Mouse (Mus musculus) gastrocnemius, postnatal 14 days (tissue): Measurements from ENCODE around the gene Cda. TPM values are rescaled to one million over a fixed set of nuclear protein-coding genes. Genes with fewer than 3 reads are reported as not detected.

Source experiments
- DNase-seq: peaks from one replicate; pipeline ENCODE4 v3.0.0; 2021; ENCODE audit warnings: mixed read lengths
- intact Hi-C: fragments of 180-260 bp; cut with DNase I; formaldehyde crosslinking; loops from one replicate; pipeline ENCODE4 v1.15.1; 2025; ENCODE audit warnings: low total_unique reads
- long read RNA-seq, 2 experiments: library from polyadenylated mRNA; stranded (forward); transcript quantifications; one replicate each; pipeline ENCODE4 v2.0.0; 2021
- total RNA-seq, 2 experiments: library from RNA; stranded (reverse); gene quantifications; 2 replicates each; pipeline ENCODE4 v1.2.3; 2021

The Cda gene
- total RNA-seq: 1 to 10 TPM in 1 of 2 experiments, under 1 TPM in 1; 0.55 to 1.9 TPM
- long read RNA-seq, experiment 1, partial matches to known transcripts: 0 of 1 reads
- long read RNA-seq, experiment 1, other reads (novel, unspliced or antisense): 0 of 1 reads
- long read RNA-seq, experiment 2, partial matches to known transcripts: 0 of 1 reads
- long read RNA-seq, experiment 2, other reads (novel, unspliced or antisense): 0 of 1 reads

GRCm38 (mm10) chr4:138367641-138368497, at the start of gene Cda:
Cda (minus strand) TSS chr4:138367992.
- peak; percentile 83 for DNase-seq
- intact Hi-C loops: no loop called here

GRCm38 (mm10) chr4:138416414-138416813, 48.6 kb upstream of the Cda start:
- intact Hi-C loops: no loop called here
- no peak for DNase-seq

- intact Hi-C loops: no loop called here
These were observed 48.2 kb upstream of the Cda start for GRCm38 (mm10) chr4:138415991-138416390.

GRCm38 (mm10) chr4:138414725-138415124, 46.9 kb upstream of the Cda start:
- intact Hi-C loops: no loop called here
- no peak for DNase-seq

More at GRCm38 (mm10) chr4:138415991-138416390, 48.2 kb upstream of the Cda start:
- no peak for DNase-seq

- intact Hi-C loops: no loop called here
- DNase-seq: no peak
These were observed 43.8 kb upstream of the Cda start for GRCm38 (mm10) chr4:138411504-138412121.

- no peak for DNase-seq
These were observed 43.2 kb upstream of the Cda start for GRCm38 (mm10) chr4:138411011-138411410.

GRCm38 (mm10) chr4:138407479-138408194, 39.8 kb upstream of the Cda start:
- intact Hi-C loops: no loop called here
- no peak for DNase-seq

More at GRCm38 (mm10) chr4:138411011-138411410, 43.2 kb upstream of the Cda start:
- intact Hi-C loops: no loop called here

- intact Hi-C loops: no loop called here
- DNase-seq: peak; percentile 25
These were observed 37.0 kb upstream of the Cda start for GRCm38 (mm10) chr4:138404806-138405205.

GRCm38 (mm10) chr4:138396711-138397110, 28.9 kb upstream of the Cda start:
- intact Hi-C loops: no loop called here
- no peak for DNase-seq

- DNase-seq: peak; percentile 41
- intact Hi-C loops: no loop called here
These were observed 28.3 kb upstream of the Cda start, which contains the start of gene Fam43b for GRCm38 (mm10) chr4:138395971-138396645. Fam43b (minus strand) TSS chr4:138396528.

GRCm38 (mm10) chr4:138395087-138395970, 27.5 kb upstream of the Cda start:
- DNase-seq: no peak
- intact Hi-C loops: no loop called here

GRCm38 (mm10) chr4:138393703-138394102, 25.9 kb upstream of the Cda start:
- intact Hi-C loops: no loop called here

GRCm38 (mm10) chr4:138383789-138384188, 16.0 kb upstream of the Cda start:
- DNase-seq: no peak
- intact Hi-C loops: no loop called here

More at GRCm38 (mm10) chr4:138393703-138394102, 25.9 kb upstream of the Cda start:
- DNase-seq: no peak

GRCm38 (mm10) chr4:138382462-138382861, 14.7 kb upstream of the Cda start:
- no peak for DNase-seq
- intact Hi-C loops: no loop called here

- intact Hi-C loops: no loop called here
- DNase-seq: no peak
These were observed 12.4 kb upstream of the Cda start for GRCm38 (mm10) chr4:138380132-138380689.

GRCm38 (mm10) chr4:138379091-138379840, 11.5 kb upstream of the Cda start:
- peak; percentile 78 for DNase-seq

GRCm38 (mm10) chr4:138377526-138377925, 9.7 kb upstream of the Cda start:
- intact Hi-C loops: no loop called here
- no peak for DNase-seq

More at GRCm38 (mm10) chr4:138379091-138379840, 11.5 kb upstream of the Cda start:
- intact Hi-C loops: no loop called here
